29 mouse cellular contexts compared by ENCODE assay signal in the genomic region with DNA sequence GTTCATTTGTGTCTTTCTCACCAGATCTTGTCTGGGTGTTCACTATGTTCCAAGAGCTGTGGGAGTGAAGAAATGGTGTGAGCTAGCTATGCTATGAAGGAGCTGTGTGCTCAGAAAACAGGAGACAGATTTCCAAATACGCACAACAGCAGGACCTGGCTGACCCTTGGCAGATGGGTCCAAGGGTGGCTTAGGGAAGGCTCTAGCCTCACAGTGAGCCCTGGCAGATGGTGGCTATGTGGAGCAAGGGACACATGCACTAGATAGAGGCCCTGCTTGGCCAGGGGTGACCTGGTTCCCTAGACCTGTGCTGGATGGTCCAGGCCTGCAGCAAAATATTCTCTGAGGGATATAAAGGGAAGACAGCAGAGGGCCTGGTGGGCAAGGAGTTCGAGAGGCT. TPM values are rescaled to one million over a fixed set of nuclear protein-coding genes. Genes with fewer than 3 reads are reported as not detected.
DNase-seq lines count a peak whose midpoint lies in the region; ATAC-seq and TF ChIP-seq lines count a peak whose summit lies in the region.
"Had no signal": no experiment of that assay in that cellular context is flagged by ENCODE, and none has a peak within 500 bp of the region (broad histone marks: within the 10 kb centered on the region; RNA-seq: fewer than 3 reads in every experiment).

No protein-coding gene starts in this region.

- no peaks in the 10 kb centered on the region for H3K36me3 ChIP-seq in liver, adult 2 months (ENCODE audit: control insufficient read depth, insufficient read depth, low read length)
- no peaks in the 10 kb centered on the region for H3K36me3 ChIP-seq in liver, embryonic 11.5 days (ENCODE audit: control insufficient read depth, insufficient read depth, low read length)

- ATAC-seq in liver, embryonic 11.5 days (replicated peaks; ENCODE audit: low FRiP score): no peak
- ATAC-seq: CD4-positive, CD25-positive, alpha-beta regulatory T cell, adult 4 months; midbrain, embryonic 16.5 days; Patski had no signal

- no peak overlapping the region for H3K4me2 ChIP-seq in liver, embryonic 11.5 days
- H3K4me2 ChIP-seq: forebrain, embryonic 12.5 days; hindbrain, embryonic 14.5 days; limb, embryonic 12.5 days; neural tube, embryonic 15.5 days had no signal

- TF ChIP-seq POLR2A in liver, adult 2 months (IDR thresholded peaks at IDR 0.05; ENCODE audit: extremely low read depth, insufficient read depth, low read length): no peak

- peaks cover 28% of the 10 kb centered on the region; the same call in 1 of the 2 replicates for H3K79me2 ChIP-seq in liver, adult 2 months (ENCODE audit: control insufficient read depth, insufficient read depth, low read length)

- no peak overlapping the region for H3K4me3 ChIP-seq in liver, adult 2 months (ENCODE audit: insufficient read depth, low read depth, low read length)
- no peak overlapping the region for H3K4me3 ChIP-seq in liver, embryonic 11.5 days (ENCODE audit: low read depth, low read length)
- H3K4me3 ChIP-seq: embryonic facial prominence, embryonic 10.5 days; forebrain, embryonic 12.5 days; limb, embryonic 12.5 days; neural tube, embryonic 15.5 days had no signal

- no peaks in the 10 kb centered on the region for H3K9me3 ChIP-seq in liver, embryonic 11.5 days (ENCODE audit: control insufficient read depth, low read length)
- H3K9me3 ChIP-seq: embryonic facial prominence, embryonic 10.5 days; forebrain, embryonic 12.5 days; limb, embryonic 12.5 days; neural tube, embryonic 15.5 days had no signal

- H3K27me3 ChIP-seq in liver, adult 2 months (ENCODE audit: control insufficient read depth, insufficient read depth, low read length): no peaks in the 10 kb centered on the region
- H3K27me3 ChIP-seq in liver, embryonic 11.5 days (replicated peaks; ENCODE audit: control insufficient read depth, insufficient read depth, low read length): no peaks in the 10 kb centered on the region
- H3K27me3 ChIP-seq: forebrain, embryonic 12.5 days; limb, embryonic 12.5 days; neural tube, embryonic 15.5 days had no signal

- DNase-seq in cerebellum, adult 11-12 months: peak; percentile 62
- DNase-seq in cerebellum, adult 11 months: no peak
- peak; percentile 88 for DNase-seq in liver, adult 2 months (ENCODE audit: extremely low read depth, low read depth, low spot score)
- no peak for DNase-seq in liver, embryonic 11.5 days (ENCODE audit: low spot score)
- DNase-seq in cerebellum, postnatal 36 days: peak; percentile 30 to 40
- DNase-seq in gastrocnemius, adult 18-20 months (ENCODE audit: low spot score): no peak
- DNase-seq in spleen, postnatal 4 days (ENCODE audit: low spot score in 2 of 2): no peak
- DNase-seq: adrenal gland, postnatal 14 days; gastrocnemius, postnatal 14 days; heart, adult 18-20 months; heart, postnatal 36 days; lung, adult 2 months; lung, postnatal 4 days; right cerebral cortex, postnatal 25 days; thymus, postnatal 14 days had no signal

- WGBS in liver, adult 2 months: 42% methylated on average over 2 of the region's 2 CpGs
- 67% methylated on average over 2 of the region's 2 CpGs for WGBS in liver, embryonic 11.5 days

- H3K9ac ChIP-seq in liver, adult 2 months (ENCODE audit: low read depth, low read length): no peak overlapping the region
- no peak overlapping the region for H3K9ac ChIP-seq in liver, embryonic 11.5 days (ENCODE audit: low read depth, low read length)
- H3K9ac ChIP-seq: forebrain, embryonic 12.5 days; hindbrain, embryonic 14.5 days; limb, embryonic 12.5 days; neural tube, embryonic 15.5 days had no signal

- H3K27ac ChIP-seq in liver, adult 2 months (replicated peaks; ENCODE audit: insufficient read depth, low read depth, low read length): peak overlapping the region; percentile 18; the same call in 1 of the 2 replicates
- no peak overlapping the region for H3K27ac ChIP-seq in liver, embryonic 11.5 days (ENCODE audit: low read depth, low read length)
- H3K27ac ChIP-seq: embryonic facial prominence, embryonic 10.5 days; forebrain, embryonic 12.5 days; hindbrain, embryonic 14.5 days; limb, embryonic 12.5 days; neural tube, embryonic 15.5 days had no signal

- no peak for TF ChIP-seq CTCF in liver, adult 2 months (IDR thresholded peaks at IDR 0.05; ENCODE audit: low read depth, low read length)

- peaks cover 17% of the 10 kb centered on the region for H3K4me1 ChIP-seq in liver, adult 2 months (ENCODE audit: control insufficient read depth, insufficient read depth, low read length)
- no peaks in the 10 kb centered on the region for H3K4me1 ChIP-seq in liver, embryonic 11.5 days (replicated peaks; ENCODE audit: control insufficient read depth, insufficient read depth, low read length)
- H3K4me1 ChIP-seq: limb, embryonic 12.5 days; neural tube, embryonic 15.5 days had no signal

RNA-seq across cellular contexts. Expression of gene Arhgef7, which starts 13.3 kb away (rescaled TPM):
- 15.8 and 19.3 TPM in 2 replicates for total RNA-seq in liver, adult 2 months (2014; rRNA removed)
- polyA plus RNA-seq in liver, adult 2 months (2012; rRNA removed): 11.0 and 12.4 TPM in 2 replicates
- 30.1 and 31.1 TPM in 2 replicates for polyA plus RNA-seq in liver, embryonic 11.5 days (2014; fragmentation: Nextera tagmentation; extraction: Ambion mirVana)
- 10 to 100 TPM; 31.3 to 32.0 TPM for total RNA-seq in gastrocnemius, adult 18-20 months (2021)

RNA-seq across cellular contexts. Expression of gene 1700016D06Rik, which starts 40.0 kb away (rescaled TPM):
- not detected in 2 replicates for total RNA-seq in liver, adult 2 months (2014; rRNA removed)
- polyA plus RNA-seq in liver, adult 2 months (2012; rRNA removed): not detected in 2 replicates
- not detected in 2 replicates for polyA plus RNA-seq in liver, embryonic 11.5 days (2014; fragmentation: Nextera tagmentation; extraction: Ambion mirVana)
- total RNA-seq in gastrocnemius, adult 18-20 months (2021): not detected
- total RNA-seq: adrenal gland, postnatal 14 days; gastrocnemius, postnatal 14 days; heart, adult 18-20 months; heart, postnatal 36 days; layer of hippocampus, adult 18-20 months; layer of hippocampus, postnatal 25 days; left cerebral cortex, postnatal 10 days had no signal
- polyA plus RNA-seq: embryonic facial prominence, embryonic 10.5 days; forebrain, embryonic 12.5 days; heart, embryonic 14.5 days; hindbrain, embryonic 14.5 days; intestine, embryonic 14.5 days; limb, embryonic 12.5 days; lung, adult 2 months; midbrain, embryonic 16.5 days; neural tube, embryonic 15.5 days; Patski; stomach, embryonic 16.5 days had no signal

Comparison
In these comparisons a context has a peak if more than half of its experiments do, and no peak if none do; other contexts are left out.
1. DNase-seq: peak in cerebellum, adult 11-12 months (single experiment), liver, adult 2 months (single experiment) and cerebellum, postnatal 36 days (2 of 2); none in cerebellum, adult 11 months (single experiment), liver, embryonic 11.5 days (single experiment), gastrocnemius, adult 18-20 months (single experiment) and spleen, postnatal 4 days (0 of 2).